Mouse (Mus musculus) small intestine, adult 2 months (tissue): ENCODE measurements around the gene Mmp8. TPM values are rescaled to one million over a fixed set of nuclear protein-coding genes. Genes with fewer than 3 reads are reported as not detected.

Experiments
- H3K27ac ChIP-seq: fragments of 200-500 bp; 2 replicates; pipeline ENCODE4 v1.5.1; 2012; ENCODE audit warnings: low read depth, low read length, control low read depth, inconsistent platforms; ENCODE audit not compliant: insufficient read depth
- H3K27me3 ChIP-seq: fragments of 200-500 bp; 2 replicates; pipeline ENCODE4 v1.6.1; 2012; ENCODE audit warnings: mild to moderate bottlenecking, moderate library complexity, low read length, inconsistent platforms; ENCODE audit not compliant: control insufficient read depth, insufficient read depth
- H3K36me3 ChIP-seq: fragments of 200-500 bp; 2 replicates; pipeline ENCODE4 v1.6.1; 2012; ENCODE audit warnings: mild to moderate bottlenecking, low read length, control low read depth, inconsistent platforms; ENCODE audit not compliant: control insufficient read depth, insufficient read depth
- H3K4me1 ChIP-seq: fragments of 200-500 bp; 2 replicates; pipeline ENCODE4 v1.6.1; 2012; ENCODE audit warnings: low read length, inconsistent platforms, mixed read lengths; ENCODE audit not compliant: control insufficient read depth, insufficient read depth, insufficient read length
- H3K4me3 ChIP-seq: fragments of 200-500 bp; 2 replicates; pipeline ENCODE4 v1.5.1; 2012; ENCODE audit warnings: low read depth, mild to moderate bottlenecking, control low read depth, inconsistent platforms, low read length, moderate library complexity
- CTCF ChIP-seq: fragments of 200-500 bp; IDR thresholded peaks from 2 replicates; pipeline ENCODE4 v1.5.1; 2012; ENCODE audit warnings: low read depth, mild to moderate bottlenecking, control low read depth, inconsistent platforms, low read length, moderate library complexity, mixed read lengths; ENCODE audit not compliant: insufficient replicate concordance, insufficient read length; ENCODE audit errors: extremely low read depth
- POLR2A ChIP-seq: fragments of 200-500 bp; IDR thresholded peaks from 2 replicates; pipeline ENCODE4 v1.6.1; 2012; ENCODE audit warnings: low read depth, mild to moderate bottlenecking, control low read depth, inconsistent platforms, low read length, moderate library complexity
- whole genome bisulfite sequencing: fragments of 180-500 bp; shearing (Covaris S2); methylation state at CpG from one replicate; pipeline ENCODE4 v1.1.7; 2018; 5-methylcytosine and 5-hydroxymethylcytosine counted together
- polyA plus RNA-seq: library from polyadenylated mRNA; depleted of rRNA; stranded (reverse); fragments of >200 nt; gene quantifications from 2 replicates; pipeline ENCODE4 v1.2.3, GENCODE M21; 2012; rRNA removed

Gene Mmp8
- polyA plus RNA-seq: not detected in 2 replicates

- 75% methylated on average over 8 of the region's 8 CpGs for WGBS
- TF ChIP-seq POLR2A (no peak), CTCF (no peak)
- Histone ChIP-seq H3K27ac (no peak within 1 kb of the TSS), H3K27me3 (no peaks in the 10 kb centered on the region), H3K4me3 (no peak within 1 kb of the TSS), H3K4me1 (no peaks in the 10 kb centered on the region), H3K36me3 (no peaks in the 10 kb centered on the region)
Measured at GRCm38 (mm10) chr9:7558221-7559017, at the start of gene Mmp8. TSS of gene Mmp8 (plus strand) at chr9:7558456.

GRCm38 (mm10) chr9:7509619-7510233 is 48.5 kb upstream of the Mmp8 start:
- Histone ChIP-seq H3K4me3 (no peak overlapping the region), H3K36me3 (no peaks in the 10 kb centered on the region), H3K27me3 (no peaks in the 10 kb centered on the region), H3K4me1 (no peaks in the 10 kb centered on the region), H3K27ac (no peak overlapping the region)
- TF ChIP-seq POLR2A: no peak
- no peak for TF ChIP-seq CTCF
- WGBS: 75% methylated on average over 10 of the region's 10 CpGs

- Histone ChIP-seq H3K4me1 (no peaks in the 10 kb centered on the region), H3K27me3 (no peaks in the 10 kb centered on the region), H3K27ac (no peak overlapping the region), H3K36me3 (no peaks in the 10 kb centered on the region), H3K4me3 (no peak overlapping the region)
- 61% methylated on average over 4 of the region's 4 CpGs for WGBS
- TF ChIP-seq CTCF: no peak
- TF ChIP-seq POLR2A: no peak
Measured at GRCm38 (mm10) chr9:7517944-7518571, 40.2 kb upstream of the Mmp8 start.

- WGBS: 54% methylated on average over 4 of the region's 4 CpGs
- no peaks in the 10 kb centered on the region for H3K27me3 ChIP-seq
- H3K4me1 ChIP-seq: no peaks in the 10 kb centered on the region
- no peaks in the 10 kb centered on the region for H3K36me3 ChIP-seq
- TF ChIP-seq CTCF (no peak), POLR2A (no peak)
- H3K27ac ChIP-seq: no peak overlapping the region
- H3K4me3 ChIP-seq: no peak overlapping the region
Measured at GRCm38 (mm10) chr9:7526255-7526940, 31.9 kb upstream of the Mmp8 start.

GRCm38 (mm10) chr9:7542763-7543162 is 15.5 kb upstream of the Mmp8 start:
- TF ChIP-seq CTCF (no peak), POLR2A (no peak)

GRCm38 (mm10) chr9:7544923-7545457 is 13.3 kb upstream of the Mmp8 start:
- TF ChIP-seq CTCF (no peak), POLR2A (no peak)
- Histone ChIP-seq H3K4me1 (no peaks in the 10 kb centered on the region), H3K27ac (no peak overlapping the region; the same call in 1 of the 2 replicates), H3K27me3 (no peaks in the 10 kb centered on the region), H3K36me3 (no peaks in the 10 kb centered on the region), H3K4me3 (no peak overlapping the region)
- 67% methylated on average over 1 of the region's 1 CpGs for WGBS

More at GRCm38 (mm10) chr9:7542763-7543162, 15.5 kb upstream of the Mmp8 start:
- Histone ChIP-seq H3K4me3 (no peak overlapping the region), H3K36me3 (no peaks in the 10 kb centered on the region), H3K27me3 (no peaks in the 10 kb centered on the region), H3K27ac (no peak overlapping the region), H3K4me1 (no peaks in the 10 kb centered on the region)
